Mouse (Mus musculus) testis, adult 2 months (tissue): ENCODE measurements around the gene Cep55.

Experiments
- CTCF ChIP-seq: fragments of 200-500 bp; IDR thresholded peaks from 2 replicates; pipeline ENCODE4 v1.5.1; 2012; ENCODE audit warnings: low read depth, mild to moderate bottlenecking, inconsistent platforms, low read length, moderate library complexity; ENCODE audit not compliant: control insufficient read depth, insufficient read depth, insufficient replicate concordance
- POLR2A ChIP-seq: fragments of 200-500 bp; IDR thresholded peaks from 2 replicates; pipeline ENCODE4 v1.6.1; 2012; ENCODE audit warnings: low read depth, mild to moderate bottlenecking, inconsistent platforms, low read length, moderate library complexity; ENCODE audit not compliant: control insufficient read depth

GRCm38 (mm10) chr19:38049686-38050085, 5.1 kb upstream of the Cep55 start:
- TF ChIP-seq CTCF (no peak), POLR2A (no peak)
